Mouse (Mus musculus): ENCODE results near the gene Stum.

DNA sequence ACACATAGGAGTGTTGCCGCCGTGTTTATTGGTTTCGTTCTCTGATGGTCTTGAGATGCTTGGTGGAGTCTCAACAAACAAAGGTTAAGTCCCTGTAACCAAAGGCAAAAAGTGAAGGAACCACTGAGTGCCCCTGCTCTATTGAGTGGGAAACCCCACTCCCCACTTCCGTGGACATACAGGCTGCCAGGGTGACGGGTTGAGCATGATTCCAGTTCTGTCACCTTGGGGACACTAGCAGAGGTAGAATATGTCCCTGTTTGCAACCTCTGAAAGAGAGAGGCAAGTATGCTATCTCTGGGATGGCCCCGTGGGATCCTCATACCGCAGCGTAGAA, 80.0 kb downstream of the Stum start:
- TF ChIP-seq CTCF (IDR thresholded peaks at IDR 0.05; ENCODE audit: low read depth, low read length) (no peak), POLR2A (IDR thresholded peaks at IDR 0.05; ENCODE audit: borderline replicate concordance, low read depth, low read length) (no peak)

Measured in bone marrow macrophage, adult 2 months (primary cell).